Mouse (Mus musculus): ENCODE measurements around the gene Arhgap9.

- TF ChIP-seq CTCF (IDR thresholded peaks at IDR 0.05; ENCODE audit: low read depth, low read length), result no peak
- TF ChIP-seq POLR2A (IDR thresholded peaks at IDR 0.05; ENCODE audit: extremely low read depth, insufficient read depth, low read length), result no peak
Measured at GRCm38 (mm10) chr10:127330212-127330611, 8.4 kb downstream of the Arhgap9 start.

All from liver, adult 2 months (tissue).